Comparison of ENCODE assay signal across 9 mouse cellular contexts in genomic region chr2:92904307-92904859, GRCm38 (mm10). TPM values are rescaled to one million over a fixed set of nuclear protein-coding genes. Genes with fewer than 3 reads are reported as not detected.
DNase-seq lines count a peak whose midpoint lies in the region; ATAC-seq lines count a peak whose summit lies in the region.
"Had no signal": no experiment of that assay in that cellular context is flagged by ENCODE, and none has a peak within 500 bp of the region (broad histone marks: within the 10 kb centered on the region; RNA-seq: fewer than 3 reads in every experiment).

No protein-coding gene starts in this region.

- H3K27ac ChIP-seq in heart, embryonic 12.5 days (ENCODE audit: poor library complexity, severe bottlenecking) = no peak overlapping the region
- no peak overlapping the region for H3K27ac ChIP-seq in midbrain, embryonic 11.5 days (ENCODE audit: low read depth, low read length)
- H3K27ac ChIP-seq: limb, embryonic 15.5 days had no signal

- H3K36me3 ChIP-seq in heart, embryonic 12.5 days = no peaks in the 10 kb centered on the region
- no peaks in the 10 kb centered on the region for H3K36me3 ChIP-seq in midbrain, embryonic 11.5 days (ENCODE audit: control insufficient read depth, insufficient read depth, low read length)
- H3K36me3 ChIP-seq: limb, embryonic 15.5 days had no signal

- ATAC-seq in heart, embryonic 12.5 days (ENCODE audit: insufficient number of reproducible peaks, low FRiP score) = no peak
- peak; percentile 57; the same call in 1 of the 2 replicates for ATAC-seq in midbrain, embryonic 11.5 days (ENCODE audit: low FRiP score)

- no peaks in the 10 kb centered on the region for H3K4me1 ChIP-seq in heart, embryonic 12.5 days (replicated peaks)
- no peaks in the 10 kb centered on the region for H3K4me1 ChIP-seq in midbrain, embryonic 11.5 days (ENCODE audit: control insufficient read depth, insufficient read depth, low read length)

- H3K4me3 ChIP-seq in heart, embryonic 12.5 days = no peak overlapping the region
- no peak overlapping the region for H3K4me3 ChIP-seq in midbrain, embryonic 11.5 days (ENCODE audit: low read depth, low read length)
- H3K4me3 ChIP-seq: limb, embryonic 15.5 days had no signal

- no peak overlapping the region for H3K4me2 ChIP-seq in heart, embryonic 12.5 days
- H3K4me2 ChIP-seq in midbrain, embryonic 11.5 days = no peak overlapping the region
- H3K4me2 ChIP-seq: limb, embryonic 15.5 days had no signal

- H3K9ac ChIP-seq in heart, embryonic 12.5 days = no peak overlapping the region; the same call in 1 of the 2 replicates
- H3K9ac ChIP-seq in midbrain, embryonic 11.5 days (ENCODE audit: low read length) = no peak overlapping the region
- H3K9ac ChIP-seq: limb, embryonic 15.5 days had no signal

- H3K27me3 ChIP-seq in heart, embryonic 12.5 days (replicated peaks) = peaks cover 25% of the 10 kb centered on the region
- H3K27me3 ChIP-seq in midbrain, embryonic 11.5 days (ENCODE audit: control insufficient read depth, insufficient read depth, low read length) = no peaks in the 10 kb centered on the region

- 23% methylated on average over 8 of the region's 8 CpGs for whole genome bisulfite sequencing in heart, embryonic 12.5 days
- 33% methylated on average over 8 of the region's 8 CpGs for WGBS in midbrain, embryonic 11.5 days

- H3K9me3 ChIP-seq in heart, embryonic 12.5 days (replicated peaks) = no peaks in the 10 kb centered on the region
- H3K9me3 ChIP-seq in midbrain, embryonic 11.5 days (ENCODE audit: control insufficient read depth, low read length) = no peaks in the 10 kb centered on the region
- H3K9me3 ChIP-seq: limb, embryonic 15.5 days had no signal

- DNase-seq in heart, adult 18-20 months = peak; percentile 20 to 68
- DNase-seq in CD4-positive helper T cell, adult 2 months (ENCODE audit: low read depth, low spot score) = peak; percentile 49
- peak; percentile 64 for DNase-seq in cerebellum, adult 8-10 months
- peak; percentile 78 for DNase-seq in forelimb bud, embryonic 11.5 days (ENCODE audit: low read depth, low spot score)
- DNase-seq in layer of hippocampus, adult 18-20 months (ENCODE audit: low spot score in 2 of 2) = peak; percentile 45 to 86
- peak; percentile 95 for DNase-seq in midbrain, embryonic 11.5 days (ENCODE audit: low spot score, missing footprints)
- peak; percentile 79 for DNase-seq in thymus, postnatal 14 days

RNA-seq across cellular contexts. Expression of gene Syt13, which starts 10.5 kb away (rescaled TPM):
- total RNA-seq in heart, adult 18-20 months (2021) = under 1 TPM; 0.32 to 0.75 TPM
- polyA plus RNA-seq in heart, embryonic 12.5 days (2016; fragmentation: Nextera tagmentation; extraction: Ambion mirVana) = 0.52 and 0.63 TPM in 2 replicates
- total RNA-seq in layer of hippocampus, adult 18-20 months (2021) = 100 to 1,000 TPM; 141 to 158 TPM
- polyA plus RNA-seq in midbrain, embryonic 11.5 days (2014; fragmentation: Nextera tagmentation; extraction: Ambion mirVana) = 14.7 TPM in 2 replicates

Comparison
In these comparisons a context has a peak if more than half of its experiments do, and no peak if none do; other contexts are left out.
1. DNase-seq: peak in every context shown above with its lines; median percentile 95 in midbrain, embryonic 11.5 days; 79 in thymus, postnatal 14 days; 78 in forelimb bud, embryonic 11.5 days; 66 in layer of hippocampus, adult 18-20 months; 64 in cerebellum, adult 8-10 months; 49 in CD4-positive helper T cell, adult 2 months; 44 in heart, adult 18-20 months.
2. RNA of gene Syt13, which starts 10.5 kb away (total RNA-seq): 141 to 158 TPM in layer of hippocampus, adult 18-20 months; 0.32 to 0.75 TPM in heart, adult 18-20 months; every median in the first group is over 10 times any median in the second.